Mouse (Mus musculus): Measurements from ENCODE around the gene Olfr165. TPM values are rescaled to one million over a fixed set of nuclear protein-coding genes. Genes with fewer than 3 reads are reported as not detected.
"Not testable (repeated sequence)": the region's sequence is repeated elsewhere in the genome, so short reads cannot be mapped to it uniquely, and the experiment has no call there.

Olfr165 gene
- 0.13 and 0.40 TPM in 2 replicates for polyA plus RNA-seq (2015; fragmentation: Nextera tagmentation; extraction: Ambion mirVana)

DNA sequence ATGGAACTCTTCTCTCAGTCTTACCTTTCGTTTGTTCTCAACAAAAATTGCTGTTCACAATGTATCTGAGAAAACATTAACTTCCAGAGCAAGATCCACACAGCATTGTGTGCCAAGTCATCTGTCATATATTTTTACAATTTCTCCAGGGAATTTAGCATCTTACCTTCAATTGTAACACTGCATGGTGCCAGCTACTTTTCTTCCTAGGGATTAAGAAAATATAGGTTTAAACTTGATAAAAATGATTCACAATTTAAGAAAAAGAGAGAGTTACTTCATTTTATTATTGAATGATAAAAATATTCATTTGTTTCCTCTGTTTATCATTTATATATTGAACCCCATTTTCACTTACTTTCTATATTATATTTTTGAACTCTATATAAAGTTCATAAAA, at the start of gene Olfr165:
Gene Olfr165 (minus strand): TSS at position 101 of the 400 bp plus-strand sequence.
- H3K9ac ChIP-seq (ENCODE audit: low read depth, low read length), result no peak within 1 kb of the TSS
- no peak for TF ChIP-seq CTCF (IDR thresholded peaks at IDR 0.05; ENCODE audit: low read depth)

GRCm38 (mm10) chr16:19464365-19464764, 41.4 kb upstream of the Olfr165 start:
- H3K36me3 ChIP-seq (ENCODE audit: insufficient read depth, low read length), result no peaks in the 10 kb centered on the region
- WGBS, result 89% methylated on average over 1 of the region's 1 CpGs
- no peak overlapping the region for H3K4me3 ChIP-seq (replicated peaks; ENCODE audit: low read depth, low read length)
- no peaks in the 10 kb centered on the region for H3K4me1 ChIP-seq (replicated peaks; ENCODE audit: insufficient read depth, low read length)
- H3K4me2 ChIP-seq (ENCODE audit: low read length), result no peak overlapping the region
- TF ChIP-seq CTCF (IDR thresholded peaks at IDR 0.05; ENCODE audit: low read depth), result no peak
- no peak overlapping the region for H3K27ac ChIP-seq
- ATAC-seq (replicated peaks; ENCODE audit: low FRiP score, low read depth) (no peak), DNase-seq (ENCODE audit: low spot score) (no peak)
- no peaks in the 10 kb centered on the region for H3K27me3 ChIP-seq (ENCODE audit: insufficient read depth, low read length)
- H3K9ac ChIP-seq (ENCODE audit: low read depth, low read length), result no peak overlapping the region
- no peaks in the 10 kb centered on the region for H3K9me3 ChIP-seq (replicated peaks; ENCODE audit: low read length)

More for the DNA sequence above, at the start of gene Olfr165:
- no peaks in the 10 kb centered on the region for H3K9me3 ChIP-seq (replicated peaks; ENCODE audit: low read length)
- DNase-seq (ENCODE audit: low spot score) (no peak), ATAC-seq (replicated peaks; ENCODE audit: low FRiP score, low read depth) (no peak)
- no peaks in the 10 kb centered on the region for H3K36me3 ChIP-seq (ENCODE audit: insufficient read depth, low read length)
- no peak within 1 kb of the TSS for H3K4me3 ChIP-seq (replicated peaks; ENCODE audit: low read depth, low read length)
- H3K4me1 ChIP-seq (replicated peaks; ENCODE audit: insufficient read depth, low read length), result no peaks in the 10 kb centered on the region
- H3K4me2 ChIP-seq (ENCODE audit: low read length), result no peak within 1 kb of the TSS
- 49% methylated on average over 1 of the region's 1 CpGs for WGBS
- H3K27ac ChIP-seq, result no peak within 1 kb of the TSS
- H3K27me3 ChIP-seq (ENCODE audit: insufficient read depth, low read length), result no peaks in the 10 kb centered on the region

GRCm38 (mm10) chr16:19458741-19459140, 35.8 kb upstream of the Olfr165 start:
- H3K4me1 ChIP-seq (replicated peaks; ENCODE audit: insufficient read depth, low read length); H3K36me3 ChIP-seq (ENCODE audit: insufficient read depth, low read length); DNase-seq (ENCODE audit: low spot score); H3K4me3 ChIP-seq (replicated peaks; ENCODE audit: low read depth, low read length); H3K9me3 ChIP-seq (replicated peaks; ENCODE audit: low read length); ATAC-seq (replicated peaks; ENCODE audit: low FRiP score, low read depth); H3K27ac ChIP-seq; H3K27me3 ChIP-seq (ENCODE audit: insufficient read depth, low read length); H3K4me2 ChIP-seq (ENCODE audit: low read length); H3K9ac ChIP-seq (ENCODE audit: low read depth, low read length): not testable (repeated sequence)
- 79% methylated on average over 4 of the region's 4 CpGs for WGBS

DNA sequence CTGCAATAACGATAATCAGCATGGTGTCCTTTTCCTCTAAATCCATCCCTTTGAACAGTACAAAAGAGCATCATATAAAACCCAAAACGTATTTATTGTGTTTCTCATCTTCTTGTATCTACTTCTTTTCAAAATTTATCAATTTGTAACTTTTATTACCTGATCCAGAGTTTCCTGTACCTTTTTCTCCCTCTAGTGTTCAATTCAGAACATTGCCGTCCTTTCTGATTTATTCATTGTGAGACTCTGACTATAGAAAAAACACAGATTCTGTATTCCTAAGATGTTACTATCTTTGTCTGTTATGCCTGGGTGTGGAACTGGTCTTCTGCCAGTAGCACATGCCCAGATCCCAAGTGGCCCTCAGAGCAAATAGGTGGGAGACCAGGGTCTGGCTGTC, 35.0 kb downstream of the Olfr165 start:
- DNase-seq (ENCODE audit: low spot score) (no peak), ATAC-seq (replicated peaks; ENCODE audit: low FRiP score, low read depth) (no peak)
- Histone ChIP-seq H3K4me1 (replicated peaks; ENCODE audit: insufficient read depth, low read length) (no peaks in the 10 kb centered on the region), H3K36me3 (ENCODE audit: insufficient read depth, low read length) (no peaks in the 10 kb centered on the region), H3K9ac (ENCODE audit: low read depth, low read length) (no peak overlapping the region), H3K27me3 (ENCODE audit: insufficient read depth, low read length) (no peaks in the 10 kb centered on the region), H3K4me3 (replicated peaks; ENCODE audit: low read depth, low read length) (no peak overlapping the region), H3K9me3 (replicated peaks; ENCODE audit: low read length) (no peaks in the 10 kb centered on the region), H3K4me2 (ENCODE audit: low read length) (no peak overlapping the region), H3K27ac (no peak overlapping the region)
- 63% methylated on average over 3 of the region's 3 CpGs for WGBS
- TF ChIP-seq CTCF (IDR thresholded peaks at IDR 0.05; ENCODE audit: low read depth), result 0 out of 2 replicates have a peak, but pooled peaks have one; percentile 11

Other genes with a start within 250 kb of the Olfr165 start
- gene Olfr164, start 109.1 kb downstream of the Olfr165 start, polyA plus RNA-seq (2015; fragmentation: Nextera tagmentation; extraction: Ambion mirVana), result not detected in 2 replicates
- gene Olfr166, start 60.6 kb upstream of the Olfr165 start, polyA plus RNA-seq (2015; fragmentation: Nextera tagmentation; extraction: Ambion mirVana), result not detected in 2 replicates
- not detected in 2 replicates for gene Olfr167, start 99.1 kb upstream of the Olfr165 start, polyA plus RNA-seq (2015; fragmentation: Nextera tagmentation; extraction: Ambion mirVana)
- not detected in 2 replicates for gene Olfr168, start 112.4 kb upstream of the Olfr165 start, polyA plus RNA-seq (2015; fragmentation: Nextera tagmentation; extraction: Ambion mirVana)
- gene Olfr169, start 148.7 kb upstream of the Olfr165 start, polyA plus RNA-seq (2015; fragmentation: Nextera tagmentation; extraction: Ambion mirVana), result not detected in 2 replicates
- gene Olfr170, start 188.7 kb upstream of the Olfr165 start, polyA plus RNA-seq (2015; fragmentation: Nextera tagmentation; extraction: Ambion mirVana), result not detected in 2 replicates
- not detected in 2 replicates for gene Olfr171, start 206.8 kb upstream of the Olfr165 start, polyA plus RNA-seq (2015; fragmentation: Nextera tagmentation; extraction: Ambion mirVana)

All from kidney, postnatal 0 days (tissue).